Mouse (Mus musculus): ENCODE measurements around the gene Prmt9.

DNA sequence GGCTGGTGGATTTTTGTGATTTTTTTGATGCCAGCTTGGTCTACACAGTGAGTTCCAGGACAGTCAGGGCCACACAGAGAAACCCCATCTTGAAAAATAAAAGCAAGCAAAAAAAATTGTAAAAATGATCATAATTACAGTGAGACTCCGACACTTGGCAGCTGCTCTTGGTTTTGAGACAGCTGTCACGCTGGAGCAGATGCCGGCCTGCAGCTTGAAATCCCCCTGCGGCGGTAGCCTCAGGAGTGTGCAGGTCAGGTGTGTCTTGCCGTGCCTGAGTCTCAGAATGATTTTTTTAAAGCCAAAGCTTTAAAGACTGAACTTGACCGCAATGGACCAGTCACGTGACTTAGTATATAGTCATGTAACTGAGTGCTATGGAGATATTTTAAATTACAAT is 23.1 kb upstream of the Prmt9 start:
- TF ChIP-seq EP300 (IDR thresholded peaks at IDR 0.05; ENCODE audit: insufficient read depth, low read depth, low read length) (no peak), CTCF (IDR thresholded peaks at IDR 0.05) (no peak), POLR2A (IDR thresholded peaks at IDR 0.05; ENCODE audit: insufficient read depth, low read depth, low read length) (no peak)

Measured in heart, adult 2 months (tissue).